Mouse (Mus musculus): ENCODE measurements around the gene Kcnk3. TPM values are rescaled to one million over a fixed set of nuclear protein-coding genes. Genes with fewer than 3 reads are reported as not detected.

Gene Kcnk3
- polyA plus RNA-seq, 1 experiment from 2014 or later, result 0.65 TPM

DNA sequence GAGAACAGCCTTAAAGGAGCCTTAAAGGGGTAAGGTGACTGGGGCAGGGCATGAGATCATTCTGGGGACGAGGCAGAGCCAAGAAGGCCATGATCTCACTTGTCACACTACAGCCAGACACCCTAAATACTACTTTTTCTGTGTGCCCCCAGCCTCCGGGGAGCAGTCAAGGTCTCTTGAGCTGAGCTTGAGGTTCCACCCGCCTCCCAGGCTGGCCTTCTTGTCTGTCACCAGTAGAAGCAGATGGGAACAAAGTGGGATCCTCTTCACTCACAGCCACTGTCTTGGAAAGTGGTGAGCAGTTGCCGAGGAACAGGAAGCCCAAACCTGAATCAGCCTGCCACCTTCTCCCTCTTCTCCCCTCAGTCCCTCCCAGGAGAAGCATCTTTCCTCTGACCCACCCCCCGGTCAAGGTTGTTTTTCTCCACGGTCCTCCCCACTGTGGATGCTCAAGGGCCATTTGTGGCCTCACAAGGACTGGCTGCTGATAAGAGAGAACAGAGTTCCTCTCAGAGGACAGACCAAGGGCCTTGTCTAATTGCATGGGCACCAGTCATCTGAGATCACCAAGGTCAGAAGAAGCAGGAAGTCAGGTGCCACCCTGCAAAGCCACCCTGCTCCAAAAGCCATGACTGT is 9.4 kb upstream of the Kcnk3 start:
- 86% methylated on average over 6 of the region's 6 CpGs for WGBS
- no peak overlapping the region for H3K4me3 ChIP-seq (ENCODE audit: low read depth, low read length)
- no peaks in the 10 kb centered on the region for H3K4me1 ChIP-seq (replicated peaks; ENCODE audit: control insufficient read depth, insufficient read depth, low read length)
- no peak overlapping the region for H3K9ac ChIP-seq (ENCODE audit: low read depth, low read length)
- DNase-seq (ENCODE audit: low spot score) (no peak), ATAC-seq (ENCODE audit: low FRiP score) (no peak)
- H3K27ac ChIP-seq (ENCODE audit: low read depth, low read length), result no peak overlapping the region
- H3K4me2 ChIP-seq (replicated peaks; ENCODE audit: low read depth, low read length), result no peak overlapping the region
- H3K27me3 ChIP-seq (ENCODE audit: control insufficient read depth, insufficient read depth, low read length), result no peaks in the 10 kb centered on the region
- H3K9me3 ChIP-seq (ENCODE audit: control insufficient read depth, low read length), result no peaks in the 10 kb centered on the region
- H3K36me3 ChIP-seq (ENCODE audit: control insufficient read depth, insufficient read depth, low read length), result no peaks in the 10 kb centered on the region

- 77% methylated on average over 6 of the region's 6 CpGs for WGBS
- ATAC-seq (ENCODE audit: low FRiP score) (no peak), DNase-seq (ENCODE audit: low spot score) (no peak)
- no peaks in the 10 kb centered on the region for H3K27me3 ChIP-seq (ENCODE audit: control insufficient read depth, insufficient read depth, low read length)
- no peak overlapping the region for H3K4me3 ChIP-seq (ENCODE audit: low read depth, low read length)
- H3K4me1 ChIP-seq (replicated peaks; ENCODE audit: control insufficient read depth, insufficient read depth, low read length), result no peaks in the 10 kb centered on the region
- H3K9ac ChIP-seq (ENCODE audit: low read depth, low read length), result no peak overlapping the region
- H3K4me2 ChIP-seq (replicated peaks; ENCODE audit: low read depth, low read length), result no peak overlapping the region
- H3K36me3 ChIP-seq (ENCODE audit: control insufficient read depth, insufficient read depth, low read length), result no peaks in the 10 kb centered on the region
- no peaks in the 10 kb centered on the region for H3K9me3 ChIP-seq (ENCODE audit: control insufficient read depth, low read length)
- no peak overlapping the region for H3K27ac ChIP-seq (ENCODE audit: low read depth, low read length)
Measured at GRCm38 (mm10) chr5:30580725-30581124, 7.2 kb upstream of the Kcnk3 start.

- WGBS, result 90% methylated on average over 5 of the region's 5 CpGs
- H3K27me3 ChIP-seq (ENCODE audit: control insufficient read depth, insufficient read depth, low read length), result peaks cover 1% of the 10 kb centered on the region; the same call in 1 of the 2 replicates
- H3K4me1 ChIP-seq (replicated peaks; ENCODE audit: control insufficient read depth, insufficient read depth, low read length), result no peaks in the 10 kb centered on the region
- H3K4me3 ChIP-seq (ENCODE audit: low read depth, low read length), result no peak overlapping the region
- no peaks in the 10 kb centered on the region for H3K9me3 ChIP-seq (ENCODE audit: control insufficient read depth, low read length)
- H3K36me3 ChIP-seq (ENCODE audit: control insufficient read depth, insufficient read depth, low read length), result no peaks in the 10 kb centered on the region
- H3K4me2 ChIP-seq (replicated peaks; ENCODE audit: low read depth, low read length), result no peak overlapping the region
- DNase-seq (ENCODE audit: low spot score), result no peak
- no peak for ATAC-seq (ENCODE audit: low FRiP score)
- no peak overlapping the region for H3K27ac ChIP-seq (ENCODE audit: low read depth, low read length)
- H3K9ac ChIP-seq (ENCODE audit: low read depth, low read length), result no peak overlapping the region
Measured at GRCm38 (mm10) chr5:30582017-30582416, 6.0 kb upstream of the Kcnk3 start.

DNA sequence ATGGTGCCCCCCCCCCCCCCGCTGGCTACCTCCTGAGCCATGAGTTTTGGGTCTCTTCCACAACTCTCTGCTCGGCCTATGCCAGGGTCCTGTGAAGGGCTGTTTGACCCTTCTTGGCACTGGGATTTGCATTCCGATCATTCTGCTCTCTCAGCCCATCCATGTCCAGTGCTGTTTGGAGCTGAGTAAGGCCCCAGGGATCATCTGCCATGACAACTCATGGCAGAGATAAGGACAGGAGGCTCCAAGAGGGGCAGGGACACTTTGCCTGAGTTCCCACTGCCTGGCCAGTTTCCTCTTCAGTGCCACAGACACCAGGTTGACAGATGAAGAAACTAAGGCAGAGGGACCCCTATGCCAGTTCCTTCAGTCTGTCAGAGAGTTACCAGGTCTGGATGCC is 1.4 kb upstream of the Kcnk3 start:
- Histone ChIP-seq H3K4me1 (replicated peaks; ENCODE audit: control insufficient read depth, insufficient read depth, low read length) (peaks cover 7% of the 10 kb centered on the region), H3K4me3 (ENCODE audit: low read depth, low read length) (no peak overlapping the region), H3K9me3 (ENCODE audit: control insufficient read depth, low read length) (no peaks in the 10 kb centered on the region), H3K27me3 (ENCODE audit: control insufficient read depth, insufficient read depth, low read length) (peaks cover 24% of the 10 kb centered on the region), H3K4me2 (replicated peaks; ENCODE audit: low read depth, low read length) (no peak overlapping the region), H3K27ac (ENCODE audit: low read depth, low read length) (no peak overlapping the region), H3K36me3 (ENCODE audit: control insufficient read depth, insufficient read depth, low read length) (no peaks in the 10 kb centered on the region), H3K9ac (ENCODE audit: low read depth, low read length) (no peak overlapping the region)
- 86% methylated on average over 3 of the region's 3 CpGs for WGBS
- no peak for DNase-seq (ENCODE audit: low spot score)
- no peak for ATAC-seq (ENCODE audit: low FRiP score)

- ATAC-seq (ENCODE audit: low FRiP score) (no peak), DNase-seq (ENCODE audit: low spot score) (no peak)
- Histone ChIP-seq H3K4me2 (replicated peaks; ENCODE audit: low read depth, low read length) (no peak overlapping the region), H3K4me1 (replicated peaks; ENCODE audit: control insufficient read depth, insufficient read depth, low read length) (peaks cover 7% of the 10 kb centered on the region), H3K27ac (ENCODE audit: low read depth, low read length) (no peak overlapping the region), H3K27me3 (ENCODE audit: control insufficient read depth, insufficient read depth, low read length) (peaks cover 24% of the 10 kb centered on the region), H3K36me3 (ENCODE audit: control insufficient read depth, insufficient read depth, low read length) (no peaks in the 10 kb centered on the region), H3K9me3 (ENCODE audit: control insufficient read depth, low read length) (no peaks in the 10 kb centered on the region), H3K4me3 (ENCODE audit: low read depth, low read length) (no peak overlapping the region), H3K9ac (ENCODE audit: low read depth, low read length) (no peak overlapping the region)
- 32% methylated on average over 2 of the region's 2 CpGs for WGBS
Measured at GRCm38 (mm10) chr5:30587101-30587500, 869 bp upstream of the Kcnk3 start.

DNA sequence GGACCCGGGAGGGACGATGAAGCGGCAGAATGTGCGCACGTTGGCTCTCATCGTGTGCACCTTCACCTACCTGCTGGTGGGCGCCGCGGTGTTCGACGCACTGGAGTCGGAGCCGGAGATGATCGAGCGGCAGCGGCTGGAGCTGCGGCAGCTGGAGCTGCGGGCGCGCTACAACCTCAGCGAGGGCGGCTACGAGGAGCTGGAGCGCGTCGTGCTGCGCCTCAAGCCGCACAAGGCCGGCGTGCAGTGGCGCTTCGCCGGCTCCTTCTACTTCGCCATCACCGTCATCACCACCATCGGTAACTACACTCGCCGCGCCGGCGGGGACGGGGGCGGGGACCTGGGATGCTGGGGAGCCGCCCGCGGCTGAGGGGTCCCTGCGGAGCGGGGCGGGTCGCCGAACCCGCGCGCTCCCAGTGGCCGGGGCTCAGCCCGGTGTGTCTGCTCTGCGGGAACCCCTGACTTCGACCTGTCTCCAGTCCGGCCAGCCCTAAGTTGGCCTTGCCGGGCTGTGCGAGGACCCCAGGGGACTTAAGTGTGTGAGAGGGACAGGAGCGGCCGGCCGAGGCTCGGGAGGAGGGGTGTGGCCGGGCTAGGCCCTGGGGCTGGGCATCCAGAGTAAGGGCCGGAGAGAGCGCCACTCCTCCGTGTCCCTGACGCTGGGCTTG is 465 bp downstream of the Kcnk3 start:
- Histone ChIP-seq H3K36me3 (ENCODE audit: control insufficient read depth, insufficient read depth, low read length) (no peaks in the 10 kb centered on the region), H3K4me1 (replicated peaks; ENCODE audit: control insufficient read depth, insufficient read depth, low read length) (peaks cover 7% of the 10 kb centered on the region), H3K4me2 (replicated peaks; ENCODE audit: low read depth, low read length) (peak overlapping the region; percentile 99), H3K27ac (ENCODE audit: low read depth, low read length) (no peak overlapping the region), H3K4me3 (ENCODE audit: low read depth, low read length) (peak overlapping the region; percentile 48), H3K9me3 (ENCODE audit: control insufficient read depth, low read length) (no peaks in the 10 kb centered on the region), H3K27me3 (ENCODE audit: control insufficient read depth, insufficient read depth, low read length) (peaks cover 24% of the 10 kb centered on the region), H3K9ac (ENCODE audit: low read depth, low read length) (peak overlapping the region; percentile 53)
- 0% methylated on average over 57 of the region's 70 CpGs for WGBS
- DNase-seq (ENCODE audit: low spot score) (peak; percentile 68), ATAC-seq (ENCODE audit: low FRiP score) (peak; percentile 66)

DNA sequence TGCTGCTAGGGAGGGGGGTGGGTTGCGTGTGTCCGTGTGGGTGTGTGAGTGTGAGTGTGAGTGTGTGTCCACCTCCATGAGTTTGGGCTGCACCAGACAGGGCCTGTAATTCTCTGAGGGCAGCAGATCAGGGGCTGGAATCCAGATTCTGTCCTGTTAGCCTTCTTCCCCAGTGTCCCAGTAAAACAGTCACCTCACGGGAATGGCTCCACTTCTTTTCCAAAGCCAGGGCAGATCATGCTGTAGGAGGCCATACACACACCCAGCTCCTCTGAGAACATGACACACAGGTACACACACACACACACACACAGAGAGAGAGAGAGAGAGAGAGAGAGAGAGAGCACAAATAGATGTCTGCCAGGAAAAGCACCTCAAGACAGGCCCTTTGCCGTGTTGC is 1.1 kb downstream of the Kcnk3 start:
- H3K4me2 ChIP-seq (replicated peaks; ENCODE audit: low read depth, low read length), result peak overlapping the region; percentile 99
- H3K9me3 ChIP-seq (ENCODE audit: control insufficient read depth, low read length), result no peaks in the 10 kb centered on the region
- no peaks in the 10 kb centered on the region for H3K36me3 ChIP-seq (ENCODE audit: control insufficient read depth, insufficient read depth, low read length)
- WGBS, result 51% methylated on average over 4 of the region's 4 CpGs
- H3K4me3 ChIP-seq (ENCODE audit: low read depth, low read length), result peak overlapping the region; percentile 48
- H3K4me1 ChIP-seq (replicated peaks; ENCODE audit: control insufficient read depth, insufficient read depth, low read length), result peaks cover 7% of the 10 kb centered on the region
- ATAC-seq (ENCODE audit: low FRiP score) (no peak), DNase-seq (ENCODE audit: low spot score) (no peak)
- H3K27ac ChIP-seq (ENCODE audit: low read depth, low read length), result no peak overlapping the region
- peaks cover 24% of the 10 kb centered on the region for H3K27me3 ChIP-seq (ENCODE audit: control insufficient read depth, insufficient read depth, low read length)
- H3K9ac ChIP-seq (ENCODE audit: low read depth, low read length), result no peak overlapping the region; the same call in 1 of the 2 replicates

- Histone ChIP-seq H3K9ac (ENCODE audit: low read depth, low read length) (no peak overlapping the region), H3K9me3 (ENCODE audit: control insufficient read depth, low read length) (no peaks in the 10 kb centered on the region), H3K36me3 (ENCODE audit: control insufficient read depth, insufficient read depth, low read length) (no peaks in the 10 kb centered on the region), H3K4me3 (ENCODE audit: low read depth, low read length) (no peak overlapping the region), H3K4me1 (replicated peaks; ENCODE audit: control insufficient read depth, insufficient read depth, low read length) (peaks cover 7% of the 10 kb centered on the region), H3K27me3 (ENCODE audit: control insufficient read depth, insufficient read depth, low read length) (peaks cover 24% of the 10 kb centered on the region), H3K27ac (ENCODE audit: low read depth, low read length) (no peak overlapping the region), H3K4me2 (replicated peaks; ENCODE audit: low read depth, low read length) (no peak overlapping the region)
- DNase-seq (ENCODE audit: low spot score) (no peak), ATAC-seq (ENCODE audit: low FRiP score) (no peak)
- WGBS, result 84% methylated on average over 3 of the region's 3 CpGs
Measured at GRCm38 (mm10) chr5:30589546-30589945, 1.6 kb downstream of the Kcnk3 start.

- Histone ChIP-seq H3K4me2 (replicated peaks; ENCODE audit: low read depth, low read length) (no peak overlapping the region), H3K27ac (ENCODE audit: low read depth, low read length) (no peak overlapping the region), H3K27me3 (ENCODE audit: control insufficient read depth, insufficient read depth, low read length) (peaks cover 24% of the 10 kb centered on the region), H3K9ac (ENCODE audit: low read depth, low read length) (no peak overlapping the region), H3K9me3 (ENCODE audit: control insufficient read depth, low read length) (no peaks in the 10 kb centered on the region), H3K36me3 (ENCODE audit: control insufficient read depth, insufficient read depth, low read length) (no peaks in the 10 kb centered on the region), H3K4me1 (replicated peaks; ENCODE audit: control insufficient read depth, insufficient read depth, low read length) (peaks cover 7% of the 10 kb centered on the region), H3K4me3 (ENCODE audit: low read depth, low read length) (no peak overlapping the region)
- 81% methylated on average over 5 of the region's 5 CpGs for WGBS
- ATAC-seq (ENCODE audit: low FRiP score), result no peak
- DNase-seq (ENCODE audit: low spot score), result no peak
Measured at GRCm38 (mm10) chr5:30590231-30590630, 2.3 kb downstream of the Kcnk3 start.

All from hindbrain, embryonic 11.5 days (tissue).